Mouse (Mus musculus): ENCODE measurements around the gene Abhd2.

The Abhd2 gene

GRCm38 (mm10) chr7:79272789-79273718 is at the start of gene Abhd2:
TSS of gene Abhd2 (plus strand) at chr7:79273199.
- DNase-seq (ENCODE audit: low spot score): peak; percentile 98

GRCm38 (mm10) chr7:79225477-79225876 is 47.5 kb upstream of the Abhd2 start:
- no peak for DNase-seq (ENCODE audit: low spot score)

GRCm38 (mm10) chr7:79226172-79226571 is 46.8 kb upstream of the Abhd2 start:
- no peak for DNase-seq (ENCODE audit: low spot score)

- DNase-seq (ENCODE audit: low spot score): no peak
Measured at GRCm38 (mm10) chr7:79226834-79227486, 46.0 kb upstream of the Abhd2 start.

- peak; percentile 79 for DNase-seq (ENCODE audit: low spot score)
Measured at GRCm38 (mm10) chr7:79228471-79228870, 44.5 kb upstream of the Abhd2 start.

- no peak for DNase-seq (ENCODE audit: low spot score)
Measured at GRCm38 (mm10) chr7:79231577-79231976, 41.4 kb upstream of the Abhd2 start.

- DNase-seq (ENCODE audit: low spot score): no peak
Measured at GRCm38 (mm10) chr7:79232048-79232447, 41.0 kb upstream of the Abhd2 start.

- DNase-seq (ENCODE audit: low spot score): no peak
Measured at GRCm38 (mm10) chr7:79238741-79239140, 34.3 kb upstream of the Abhd2 start.

- no peak for DNase-seq (ENCODE audit: low spot score)
Measured at GRCm38 (mm10) chr7:79241931-79242625, 30.9 kb upstream of the Abhd2 start.

- DNase-seq (ENCODE audit: low spot score): no peak
Measured at GRCm38 (mm10) chr7:79243236-79243635, 29.8 kb upstream of the Abhd2 start.

- DNase-seq (ENCODE audit: low spot score): peak; percentile 90
Measured at GRCm38 (mm10) chr7:79246039-79246670, 26.8 kb upstream of the Abhd2 start.

GRCm38 (mm10) chr7:79247408-79247807 is 25.6 kb upstream of the Abhd2 start:
- no peak for DNase-seq (ENCODE audit: low spot score)

- DNase-seq (ENCODE audit: low spot score): no peak
Measured at GRCm38 (mm10) chr7:79247881-79248389, 25.1 kb upstream of the Abhd2 start.

- no peak for DNase-seq (ENCODE audit: low spot score)
Measured at GRCm38 (mm10) chr7:79249581-79249980, 23.4 kb upstream of the Abhd2 start.

- DNase-seq (ENCODE audit: low spot score): no peak
Measured at GRCm38 (mm10) chr7:79254248-79254888, 18.6 kb upstream of the Abhd2 start.

GRCm38 (mm10) chr7:79255350-79255749 is 17.6 kb upstream of the Abhd2 start:
- no peak for DNase-seq (ENCODE audit: low spot score)

- no peak for DNase-seq (ENCODE audit: low spot score)
Measured at GRCm38 (mm10) chr7:79255752-79256151, 17.2 kb upstream of the Abhd2 start.

GRCm38 (mm10) chr7:79256716-79257115 is 16.3 kb upstream of the Abhd2 start:
- no peak for DNase-seq (ENCODE audit: low spot score)

- DNase-seq (ENCODE audit: low spot score): no peak
Measured at GRCm38 (mm10) chr7:79258981-79259542, 13.9 kb upstream of the Abhd2 start.

- DNase-seq (ENCODE audit: low spot score): no peak
Measured at GRCm38 (mm10) chr7:79262478-79262877, 10.5 kb upstream of the Abhd2 start.

GRCm38 (mm10) chr7:79263776-79264175 is 9.2 kb upstream of the Abhd2 start:
- DNase-seq (ENCODE audit: low spot score): no peak

Data from embryo, embryonic 10 days (tissue).